Mouse (Mus musculus) cerebellum, adult 11 months (tissue): ENCODE results near the gene Herpud2.

Experiments
- DNase-seq: peaks from one replicate; pipeline ENCODE4 v3.0.0; 2022

Herpud2 gene

GRCm38 (mm10) chr9:25151611-25152241, at the start of gene Herpud2:
Herpud2 (minus strand) TSS chr9:25151820.
- DNase-seq, result peak; percentile 86

GRCm38 (mm10) chr9:25200987-25201386, 49.4 kb upstream of the Herpud2 start:
- DNase-seq, result no peak

DNA sequence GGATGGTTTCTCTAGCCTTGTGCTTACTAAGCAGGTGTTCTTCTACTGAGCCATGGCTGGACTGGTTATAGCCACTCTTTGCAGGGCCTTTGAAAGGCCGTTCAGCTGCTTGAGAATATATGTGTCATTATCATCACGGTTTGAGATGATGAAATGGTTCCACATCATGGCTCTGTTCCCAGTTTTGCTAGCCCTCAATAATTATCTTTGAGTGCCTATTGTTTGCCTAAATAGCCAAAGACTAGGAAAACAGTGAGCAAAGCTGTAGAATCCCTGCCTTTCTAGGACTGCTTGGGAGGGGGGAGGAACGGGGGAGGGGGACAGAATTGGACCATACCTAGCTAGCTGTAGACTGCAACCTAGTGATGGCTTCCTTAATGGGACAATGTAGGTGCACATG, 48.5 kb upstream of the Herpud2 start:
- no peak for DNase-seq

DNA sequence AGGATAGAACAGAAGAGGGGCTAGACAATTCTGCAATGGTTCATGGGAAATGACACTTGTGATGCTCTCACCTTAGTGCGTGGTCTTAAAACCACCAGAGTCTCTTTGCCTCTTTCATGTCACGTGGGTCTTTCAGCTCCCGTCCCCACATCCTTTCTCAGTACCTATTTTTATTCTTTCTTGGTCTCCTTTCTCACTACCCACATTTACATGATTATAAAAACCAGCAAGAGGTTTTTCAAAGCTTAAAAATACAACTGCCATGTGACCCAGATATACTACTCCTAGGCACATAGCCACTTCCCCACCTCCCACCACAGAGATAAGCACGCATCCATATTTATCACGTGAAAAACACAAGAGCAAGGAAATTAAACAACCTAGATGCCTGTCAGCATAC, 45.1 kb upstream of the Herpud2 start:
- no peak for DNase-seq

- DNase-seq, result no peak
Observed at GRCm38 (mm10) chr9:25191612-25192011, 40.0 kb upstream of the Herpud2 start.

DNA sequence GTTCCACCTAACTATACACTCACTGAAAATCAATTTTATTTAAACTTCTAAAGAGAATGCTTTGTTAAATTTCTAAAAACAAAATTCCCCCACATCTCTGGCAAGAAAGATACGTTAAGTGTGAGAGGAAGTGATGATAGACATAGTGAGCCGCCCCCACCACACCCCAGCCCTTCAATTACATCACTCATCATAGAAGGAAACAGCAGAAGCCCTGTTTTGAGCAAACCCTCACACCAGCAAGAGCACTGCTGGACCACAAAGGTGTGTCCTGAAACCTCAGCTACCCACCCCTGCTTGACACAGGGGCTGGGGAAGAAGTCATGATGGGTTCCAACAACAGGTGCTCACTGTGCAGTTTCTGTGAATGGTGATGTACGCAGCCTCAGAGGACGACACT, 34.9 kb upstream of the Herpud2 start:
- DNase-seq, result no peak

DNA sequence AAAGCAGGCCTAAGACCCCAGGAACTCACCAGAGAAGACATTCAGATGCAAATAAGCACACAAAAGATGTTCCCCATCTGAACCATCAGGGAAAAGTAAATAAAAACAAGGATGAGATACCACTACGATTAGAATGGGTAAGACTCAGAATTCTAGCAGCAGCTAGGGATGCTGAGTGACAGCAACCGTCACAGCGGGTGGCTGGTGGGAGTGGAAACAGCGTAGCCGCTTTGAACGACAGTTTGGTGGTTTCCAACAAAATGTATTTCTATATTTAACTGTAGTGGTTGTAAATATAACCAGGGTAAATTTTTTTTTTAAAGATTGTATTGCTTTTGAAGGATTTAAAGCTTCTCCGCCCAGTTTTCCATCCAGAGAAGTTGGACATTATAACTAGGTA, 34.2 kb upstream of the Herpud2 start:
- DNase-seq, result no peak

DNA sequence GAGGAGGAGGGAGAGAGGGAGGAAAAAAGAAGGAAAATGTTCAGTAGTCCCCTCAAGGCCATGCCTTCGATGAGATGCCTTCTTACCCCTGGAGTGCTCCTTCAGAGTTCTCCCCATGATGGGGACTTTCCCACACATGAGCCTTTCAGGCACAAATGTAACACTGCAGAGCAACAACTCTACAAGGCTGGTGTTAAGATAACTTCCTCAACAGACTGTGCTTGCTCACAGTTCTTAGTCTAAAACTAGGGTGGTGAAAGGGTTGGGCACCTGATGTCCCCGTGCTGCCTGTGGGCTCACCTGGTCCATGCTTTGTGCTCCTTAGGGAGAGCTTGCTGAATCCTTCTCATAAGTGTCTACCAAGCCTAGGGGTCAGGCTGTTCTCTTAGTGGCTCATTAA, 33.0 kb upstream of the Herpud2 start:
- no peak for DNase-seq

- DNase-seq, result no peak
Observed at GRCm38 (mm10) chr9:25178066-25178465, 26.4 kb upstream of the Herpud2 start.

DNA sequence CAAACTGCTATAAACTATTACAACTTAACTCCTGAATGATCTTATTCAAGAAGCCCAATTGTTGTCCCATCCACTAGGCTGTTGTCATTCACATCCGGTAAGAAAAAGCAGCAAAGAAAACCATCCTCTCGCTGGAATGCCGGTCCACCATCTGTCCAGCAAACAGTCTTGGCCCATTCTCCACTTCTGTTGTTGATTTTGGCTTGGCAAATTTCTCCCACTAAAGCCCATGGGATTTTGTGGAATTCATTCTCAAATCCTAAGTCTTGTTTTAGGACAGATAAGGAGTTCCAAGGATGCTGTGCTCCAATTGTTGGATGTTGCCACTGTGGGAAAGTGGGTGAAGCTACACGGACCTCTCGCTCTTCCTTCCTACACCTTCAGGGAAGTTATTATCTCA, 25.6 kb upstream of the Herpud2 start:
- no peak for DNase-seq

GRCm38 (mm10) chr9:25176562-25176961, 24.9 kb upstream of the Herpud2 start:
- no peak for DNase-seq

DNA sequence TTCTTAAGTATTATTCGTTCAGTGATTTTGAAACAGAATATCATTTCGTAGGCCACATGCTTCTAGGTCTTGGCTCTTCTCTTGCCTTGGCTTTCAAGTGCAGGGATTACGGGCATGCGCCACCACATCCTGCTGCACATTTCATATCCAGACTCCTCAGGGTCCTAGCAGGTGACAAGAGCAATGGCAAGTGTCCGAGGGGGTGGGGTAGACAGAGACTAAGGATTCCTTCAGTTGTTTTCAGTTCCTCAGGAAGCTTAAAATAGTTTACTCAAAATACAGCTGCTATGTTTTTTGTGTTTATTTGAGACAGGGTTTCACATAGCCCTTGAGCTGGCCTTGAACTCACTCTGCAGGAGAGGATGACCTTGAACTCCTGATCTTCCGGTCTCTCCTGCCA, 24.4 kb upstream of the Herpud2 start:
- DNase-seq, result no peak

DNA sequence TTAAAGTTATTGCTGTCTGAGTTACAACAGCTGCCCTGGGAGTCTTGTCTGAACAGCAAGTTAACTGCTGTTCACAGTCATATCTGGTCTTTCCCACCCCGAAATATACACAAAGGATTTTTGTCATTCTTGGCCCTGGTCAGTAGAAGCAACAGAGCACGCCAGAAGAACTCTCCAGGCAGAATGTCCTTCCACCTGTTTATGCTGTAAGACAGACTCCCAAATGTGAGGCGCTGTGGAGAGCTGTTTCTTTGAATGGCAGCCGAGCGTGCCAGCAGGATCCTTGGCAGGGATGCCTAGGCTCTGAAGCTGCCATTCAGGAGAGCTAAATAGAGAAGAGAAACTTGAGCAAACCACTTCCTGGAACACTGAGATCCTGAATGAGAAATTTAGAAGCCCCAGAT, 23.4 kb upstream of the Herpud2 start:
- peak; percentile 77 for DNase-seq

- DNase-seq, result no peak
Observed at GRCm38 (mm10) chr9:25174614-25175013, 23.0 kb upstream of the Herpud2 start.

GRCm38 (mm10) chr9:25173171-25173570, 21.6 kb upstream of the Herpud2 start:
- DNase-seq, result no peak

- no peak for DNase-seq
Observed at GRCm38 (mm10) chr9:25169626-25170025, 18.0 kb upstream of the Herpud2 start.

GRCm38 (mm10) chr9:25167458-25168084, 16.0 kb upstream of the Herpud2 start:
- DNase-seq, result peak; percentile 68

DNA sequence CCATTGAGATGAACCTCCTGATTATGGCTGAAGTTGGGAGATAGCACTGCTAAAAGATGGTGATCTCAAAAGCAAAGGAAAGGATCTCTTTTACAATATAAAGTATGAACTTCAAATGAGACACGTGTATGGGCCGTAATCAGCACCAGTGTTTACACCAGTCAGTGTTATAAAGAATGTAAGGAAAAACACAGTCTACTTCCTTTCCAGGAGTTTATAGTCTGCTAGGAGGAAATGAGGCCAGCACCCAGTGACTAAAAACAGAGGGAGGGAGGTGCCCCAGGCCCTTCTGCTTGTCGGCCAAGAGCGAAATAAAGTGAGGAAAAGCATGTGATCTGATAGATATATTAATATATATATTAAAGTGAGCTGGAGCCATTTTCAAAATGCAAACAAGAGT, 6.6 kb upstream of the Herpud2 start:
- DNase-seq, result no peak

DNA sequence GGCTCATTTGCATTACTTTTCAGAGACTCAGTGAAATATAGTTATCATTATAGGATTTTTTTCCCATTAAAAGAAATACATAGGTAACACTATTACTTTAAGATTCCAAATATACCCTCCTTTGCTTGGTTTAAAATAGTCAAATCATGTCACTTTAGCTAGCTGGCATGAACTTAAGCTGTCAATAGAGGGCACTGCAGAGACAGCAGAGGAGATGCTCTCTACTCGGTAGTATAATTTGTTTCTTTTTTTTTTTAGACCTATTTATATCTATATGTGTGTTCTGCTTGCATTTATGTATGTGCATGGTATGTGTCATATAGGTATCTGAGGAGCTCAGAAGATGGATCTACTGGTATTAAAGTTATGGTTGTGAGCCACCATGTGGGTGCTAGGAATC, 4.8 kb upstream of the Herpud2 start:
- DNase-seq, result no peak

DNA sequence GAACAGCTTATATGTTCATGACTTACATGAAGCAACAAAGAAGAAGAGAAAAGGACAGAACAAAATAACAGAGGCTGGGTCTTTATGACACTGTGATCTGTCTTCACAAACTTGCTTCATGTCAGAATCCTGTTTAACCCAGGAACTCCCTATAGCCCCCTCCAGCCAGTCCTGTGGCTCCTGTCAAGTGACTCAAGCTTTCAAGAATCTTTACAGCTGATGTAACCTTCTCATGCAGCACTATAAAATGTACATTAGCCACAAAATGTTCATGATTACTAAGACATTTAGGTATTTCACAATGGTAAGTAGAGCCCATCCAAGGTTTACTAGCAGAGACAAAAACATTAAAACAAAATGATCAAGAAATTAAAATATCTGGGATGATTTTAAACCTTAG, 1.4 kb upstream of the Herpud2 start:
- no peak for DNase-seq

- no peak for DNase-seq
Observed at GRCm38 (mm10) chr9:25152457-25152856, 837 bp upstream of the Herpud2 start.

- DNase-seq, result peak; percentile 54
Observed at GRCm38 (mm10) chr9:25150791-25151610, 619 bp downstream of the Herpud2 start.

GRCm38 (mm10) chr9:25148767-25149166, 2.9 kb downstream of the Herpud2 start:
- no peak for DNase-seq

- no peak for DNase-seq
Observed at GRCm38 (mm10) chr9:25145925-25146324, 5.7 kb downstream of the Herpud2 start.
